Mouse (Mus musculus) kidney, postnatal 14 days (tissue): Measurements from ENCODE around the gene Inpp5a.

Source experiments
- DNase-seq: peaks from one replicate; pipeline ENCODE4 v3.0.0; 2022; ENCODE audit warnings: mixed read lengths

Inpp5a gene

GRCm38 (mm10) chr7:139584221-139585175 is 195.6 kb downstream of the Inpp5a start:
- peak; percentile 25 for DNase-seq

GRCm38 (mm10) chr7:139585183-139585821 is 196.4 kb downstream of the Inpp5a start:
- DNase-seq = no peak

GRCm38 (mm10) chr7:139587919-139588318 is 199.0 kb downstream of the Inpp5a start:
- DNase-seq = no peak

GRCm38 (mm10) chr7:139590302-139590701 is 201.4 kb downstream of the Inpp5a start:
- peak; percentile 48 for DNase-seq

GRCm38 (mm10) chr7:139591311-139591710 is 202.4 kb downstream of the Inpp5a start:
- DNase-seq = no peak

GRCm38 (mm10) chr7:139595311-139595710 is 206.4 kb downstream of the Inpp5a start:
- no peak for DNase-seq

- no peak for DNase-seq
Observed at GRCm38 (mm10) chr7:139595862-139596261, 207.0 kb downstream of the Inpp5a start.

GRCm38 (mm10) chr7:139610328-139610727 is 221.4 kb downstream of the Inpp5a start:
- DNase-seq = no peak

GRCm38 (mm10) chr7:139615767-139616766 is 227.2 kb downstream of the Inpp5a start:
- peak; percentile 53 for DNase-seq

- no peak for DNase-seq
Observed at GRCm38 (mm10) chr7:139622568-139622967, 233.7 kb downstream of the Inpp5a start.

- no peak for DNase-seq
Observed at GRCm38 (mm10) chr7:139625156-139625555, 236.2 kb downstream of the Inpp5a start.
